Mouse (Mus musculus) liver, adult 2 months (tissue): ENCODE data around the gene Nucb2. TPM values are rescaled to one million over a fixed set of nuclear protein-coding genes. Genes with fewer than 3 reads are reported as not detected.

Source experiments
- DNase-seq: peaks from one replicate; pipeline ENCODE4 v3.0.0-alpha.2; 2011; ENCODE audit warnings: low read depth, low spot score; ENCODE audit errors: extremely low read depth
- H3K27ac ChIP-seq: fragments of 200-500 bp; replicated peaks from 2 replicates; pipeline ENCODE4 v1.5.1; 2012; ENCODE audit warnings: low read depth, mild to moderate bottlenecking, control low read depth, inconsistent platforms, low read length; ENCODE audit not compliant: insufficient read depth
- H3K27me3 ChIP-seq: fragments of 200-500 bp; 2 replicates; pipeline ENCODE4 v1.6.1; 2012; ENCODE audit warnings: mild to moderate bottlenecking, moderate library complexity, low read length, inconsistent platforms; ENCODE audit not compliant: control insufficient read depth, insufficient read depth
- H3K36me3 ChIP-seq: fragments of 200-500 bp; 2 replicates; pipeline ENCODE4 v1.6.1; 2012; ENCODE audit warnings: low read length, inconsistent platforms; ENCODE audit not compliant: control insufficient read depth, insufficient read depth
- H3K4me1 ChIP-seq: fragments of 200-500 bp; 2 replicates; pipeline ENCODE4 v1.6.1; 2011; ENCODE audit warnings: low read length; ENCODE audit not compliant: control insufficient read depth, insufficient read depth
- H3K4me3 ChIP-seq: fragments of 200-500 bp; 2 replicates; pipeline ENCODE4 v1.5.1; 2011; ENCODE audit warnings: low read depth, mild to moderate bottlenecking, control low read depth, low read length, moderate library complexity; ENCODE audit not compliant: insufficient read depth
- H3K79me2 ChIP-seq: fragments of 200-500 bp; 2 replicates; pipeline ENCODE4 v1.6.1; 2012; ENCODE audit warnings: inconsistent platforms, mild to moderate bottlenecking, low read length, moderate library complexity; ENCODE audit not compliant: control insufficient read depth, insufficient read depth
- H3K9ac ChIP-seq: fragments of 200-500 bp; 2 replicates; pipeline ENCODE4 v1.6.1; 2012; ENCODE audit warnings: low read depth, mild to moderate bottlenecking, control low read depth, inconsistent platforms, low read length
- CTCF ChIP-seq: fragments of 200-500 bp; IDR thresholded peaks from 2 replicates; pipeline ENCODE4 v1.5.1; 2011; ENCODE audit warnings: low read depth, low read length, control low read depth
- POLR2A ChIP-seq: fragments of 200-500 bp; IDR thresholded peaks from 2 replicates; pipeline ENCODE4 v1.6.1; 2011; ENCODE audit warnings: low read length, control low read depth; ENCODE audit not compliant: insufficient read depth; ENCODE audit errors: extremely low read depth
- WGBS: fragments of 180-500 bp; shearing (Covaris S2); methylation state at CpG from one replicate; pipeline ENCODE4 v1.1.7; 2018; 5-methylcytosine and 5-hydroxymethylcytosine counted together
- polyA plus RNA-seq: library from polyadenylated mRNA; depleted of rRNA; stranded (reverse); fragments of >200 nt; gene quantifications from 2 replicates; pipeline ENCODE4 v1.2.3, GENCODE M21; 2012
- total RNA-seq: library from RNA; depleted of rRNA; stranded (reverse); fragments of >200 nt; gene quantifications from 2 replicates; pipeline ENCODE4 v1.2.3, GENCODE M21; 2014

Gene Nucb2
- total and polyA plus RNA-seq, 2 experiments: 0.65 to 5.5 TPM

- 71% methylated on average over 7 of the region's 7 CpGs for WGBS
- TF ChIP-seq CTCF: no peak
- TF ChIP-seq POLR2A: no peak
- peak; percentile 32 for DNase-seq
- Histone ChIP-seq H3K36me3 (peaks cover 6% of the 10 kb centered on the region), H3K4me3 (no peak overlapping the region), H3K9ac (no peak overlapping the region), H3K27ac (no peak overlapping the region), H3K4me1 (no peaks in the 10 kb centered on the region), H3K79me2 (no peaks in the 10 kb centered on the region), H3K27me3 (no peaks in the 10 kb centered on the region)
Measured at GRCm38 (mm10) chr7:116515059-116515458, 10.9 kb downstream of the Nucb2 start.

GRCm38 (mm10) chr7:116515514-116516135 is 11.5 kb downstream of the Nucb2 start:
- no peak overlapping the region for H3K27ac ChIP-seq
- WGBS: 77% methylated on average over 13 of the region's 13 CpGs
- H3K4me3 ChIP-seq: no peak overlapping the region
- TF ChIP-seq POLR2A: no peak
- no peak for TF ChIP-seq CTCF
- H3K27me3 ChIP-seq: no peaks in the 10 kb centered on the region
- peaks cover 2% of the 10 kb centered on the region for H3K36me3 ChIP-seq
- no peaks in the 10 kb centered on the region for H3K4me1 ChIP-seq
- H3K79me2 ChIP-seq: no peaks in the 10 kb centered on the region
- DNase-seq: no peak
- H3K9ac ChIP-seq: no peak overlapping the region

- Histone ChIP-seq H3K9ac (no peak overlapping the region), H3K4me3 (no peak overlapping the region), H3K36me3 (peaks cover 3% of the 10 kb centered on the region; the same call in 1 of the 2 replicates), H3K4me1 (no peaks in the 10 kb centered on the region), H3K79me2 (no peaks in the 10 kb centered on the region), H3K27ac (no peak overlapping the region), H3K27me3 (no peaks in the 10 kb centered on the region)
- WGBS: 89% methylated on average over 5 of the region's 5 CpGs
- TF ChIP-seq POLR2A (no peak), CTCF (no peak)
- no peak for DNase-seq
Measured at GRCm38 (mm10) chr7:116517240-116517639, 13.1 kb downstream of the Nucb2 start.

GRCm38 (mm10) chr7:116518155-116518554 is 14.0 kb downstream of the Nucb2 start:
- DNase-seq: no peak
- TF ChIP-seq CTCF (no peak), POLR2A (no peak)
- Histone ChIP-seq H3K27me3 (no peaks in the 10 kb centered on the region), H3K9ac (no peak overlapping the region), H3K79me2 (no peaks in the 10 kb centered on the region), H3K4me3 (no peak overlapping the region), H3K4me1 (no peaks in the 10 kb centered on the region), H3K27ac (no peak overlapping the region), H3K36me3 (peaks cover 8% of the 10 kb centered on the region)
- WGBS: 95% methylated on average over 5 of the region's 5 CpGs

- Histone ChIP-seq H3K27me3 (no peaks in the 10 kb centered on the region), H3K9ac (no peak overlapping the region), H3K4me3 (no peak overlapping the region), H3K4me1 (no peaks in the 10 kb centered on the region), H3K27ac (no peak overlapping the region), H3K79me2 (no peaks in the 10 kb centered on the region), H3K36me3 (peaks cover 8% of the 10 kb centered on the region)
- TF ChIP-seq POLR2A (no peak), CTCF (peak; percentile 62)
- DNase-seq: peak; percentile 12
- 66% methylated on average over 3 of the region's 3 CpGs for WGBS
Measured at GRCm38 (mm10) chr7:116519805-116520204, 15.6 kb downstream of the Nucb2 start.

GRCm38 (mm10) chr7:116524577-116524976 is 20.4 kb downstream of the Nucb2 start:
- TF ChIP-seq POLR2A: no peak
- no peak for TF ChIP-seq CTCF

More at GRCm38 (mm10) chr7:116524577-116524976, 20.4 kb downstream of the Nucb2 start:
- Histone ChIP-seq H3K9ac (no peak overlapping the region), H3K79me2 (no peaks in the 10 kb centered on the region), H3K4me1 (no peaks in the 10 kb centered on the region), H3K4me3 (no peak overlapping the region), H3K36me3 (peaks cover 27% of the 10 kb centered on the region), H3K27me3 (no peaks in the 10 kb centered on the region), H3K27ac (no peak overlapping the region)
- peak; percentile 2 for DNase-seq
- WGBS: 72% methylated on average over 2 of the region's 2 CpGs
